Mouse (Mus musculus) kidney, adult 11 months (tissue): ENCODE data around the gene H2al1c.
"Not testable (repeated sequence)": the region's sequence is repeated elsewhere in the genome, so short reads cannot be mapped to it uniquely, and the experiment has no call there.

Experiments
- DNase-seq: peaks from one replicate; pipeline ENCODE4 v3.0.0; 2022

H2al1c gene

GRCm38 (mm10) chrX:11305355-11305754, at the start of gene H2al1c:
TSS of gene H2al1c (plus strand) at chrX:11305655.
- DNase-seq: not testable (repeated sequence)

GRCm38 (mm10) chrX:11264918-11265317, 40.5 kb upstream of the H2al1c start:
- DNase-seq: no peak

- DNase-seq: peak; percentile 26
Measured at GRCm38 (mm10) chrX:11267791-11268190, 37.7 kb upstream of the H2al1c start.

GRCm38 (mm10) chrX:11269074-11269473, 36.4 kb upstream of the H2al1c start:
- DNase-seq: no peak

GRCm38 (mm10) chrX:11273190-11273589, 32.3 kb upstream of the H2al1c start:
- DNase-seq: no peak

- DNase-seq: no peak
Measured at GRCm38 (mm10) chrX:11277083-11277482, 28.4 kb upstream of the H2al1c start.

GRCm38 (mm10) chrX:11280741-11281140, 24.7 kb upstream of the H2al1c start:
- no peak for DNase-seq

GRCm38 (mm10) chrX:11288306-11288882, 17.1 kb upstream of the H2al1c start:
- DNase-seq: no peak

GRCm38 (mm10) chrX:11289244-11289643, 16.2 kb upstream of the H2al1c start:
- DNase-seq: no peak

- not testable (repeated sequence) for DNase-seq
Measured at GRCm38 (mm10) chrX:11298957-11299356, 6.5 kb upstream of the H2al1c start, which contains the start of gene H2al1a. TSS of gene H2al1a (plus strand) at chrX:11299257.

- DNase-seq: not testable (repeated sequence)
Measured at GRCm38 (mm10) chrX:11302132-11302531, 3.3 kb upstream of the H2al1c start, which contains the start of gene H2al1b. TSS of gene H2al1b (plus strand) at chrX:11302432.

- DNase-seq: not testable (repeated sequence)
Measured at GRCm38 (mm10) chrX:11308524-11308923, 3.1 kb downstream of the H2al1c start, which contains the start of gene H2al1d. TSS of gene H2al1d (plus strand) at chrX:11308824.

- not testable (repeated sequence) for DNase-seq
Measured at GRCm38 (mm10) chrX:11311634-11312033, 6.2 kb downstream of the H2al1c start, which contains the start of gene H2al1e. TSS of gene H2al1e (plus strand) at chrX:11311934.

- not testable (repeated sequence) for DNase-seq
Measured at GRCm38 (mm10) chrX:11314858-11315257, 9.4 kb downstream of the H2al1c start, which contains the start of gene H2al1f. TSS of gene H2al1f (plus strand) at chrX:11315158.

GRCm38 (mm10) chrX:11317956-11318355, 12.5 kb downstream of the H2al1c start, which contains the start of gene H2al1g:
TSS of gene H2al1g (plus strand) at chrX:11318256.
- not testable (repeated sequence) for DNase-seq

GRCm38 (mm10) chrX:11321192-11321591, 15.7 kb downstream of the H2al1c start, which contains the start of gene H2al1h:
TSS of gene H2al1h (plus strand) at chrX:11321492.
- not testable (repeated sequence) for DNase-seq

GRCm38 (mm10) chrX:11324359-11324758, 18.9 kb downstream of the H2al1c start, which contains the start of gene H2al1i:
TSS of gene H2al1i (plus strand) at chrX:11324659.
- DNase-seq: not testable (repeated sequence)

GRCm38 (mm10) chrX:11327522-11327921, 22.1 kb downstream of the H2al1c start, which contains the start of gene H2al1j:
TSS of gene H2al1j (plus strand) at chrX:11327822.
- DNase-seq: not testable (repeated sequence)

GRCm38 (mm10) chrX:11345762-11346161, 40.3 kb downstream of the H2al1c start:
- DNase-seq: no peak

GRCm38 (mm10) chrX:11346756-11347155, 41.3 kb downstream of the H2al1c start:
- no peak for DNase-seq
